Mouse (Mus musculus) right cerebral cortex, postnatal 25 days (tissue): ENCODE measurements around the gene Btbd16.

Source experiments
- DNase-seq: peaks from one replicate; pipeline ENCODE4 v3.0.0; 2022

Btbd16 gene

GRCm38 (mm10) chr7:130770707-130771106 lies 3.2 kb upstream of the Btbd16 start:
- DNase-seq = peak; percentile 77

DNA sequence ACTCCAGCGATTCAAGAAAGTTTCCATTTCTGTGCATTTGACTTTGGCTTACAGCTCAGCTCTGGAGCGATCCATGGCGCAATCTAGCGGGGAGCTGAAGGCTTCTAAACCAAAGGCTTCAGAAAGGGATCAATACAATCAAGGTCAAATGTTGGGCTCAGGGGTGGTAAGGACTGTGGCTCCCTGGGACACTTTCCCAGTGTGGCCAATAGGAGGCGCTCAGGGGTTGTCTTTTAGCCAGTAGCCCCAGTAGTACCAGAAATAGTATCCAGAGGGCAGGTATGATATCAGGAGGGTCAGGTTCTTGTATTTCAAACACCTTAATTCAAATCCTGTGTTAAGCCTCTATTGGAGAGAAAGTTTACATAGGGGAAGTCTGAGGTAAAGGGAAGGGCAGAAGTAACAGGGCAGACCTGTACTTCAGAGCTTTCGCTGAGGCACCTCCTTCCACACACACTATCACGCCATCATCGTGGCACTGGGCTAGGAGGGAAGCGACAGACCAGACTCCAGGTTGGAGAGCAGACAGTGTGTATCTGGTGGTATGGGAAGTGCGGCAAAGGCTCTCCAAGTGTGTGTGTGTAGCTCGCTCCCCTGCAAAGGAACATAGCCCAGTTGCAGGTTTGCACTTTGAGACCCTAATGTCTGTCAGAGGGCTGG lies 568 bp upstream of the Btbd16 start:
- DNase-seq = no peak

- DNase-seq = no peak
Measured at GRCm38 (mm10) chr7:130780866-130781419, 7.1 kb downstream of the Btbd16 start.

GRCm38 (mm10) chr7:130782501-130783050 lies 8.7 kb downstream of the Btbd16 start:
- DNase-seq = no peak

DNA sequence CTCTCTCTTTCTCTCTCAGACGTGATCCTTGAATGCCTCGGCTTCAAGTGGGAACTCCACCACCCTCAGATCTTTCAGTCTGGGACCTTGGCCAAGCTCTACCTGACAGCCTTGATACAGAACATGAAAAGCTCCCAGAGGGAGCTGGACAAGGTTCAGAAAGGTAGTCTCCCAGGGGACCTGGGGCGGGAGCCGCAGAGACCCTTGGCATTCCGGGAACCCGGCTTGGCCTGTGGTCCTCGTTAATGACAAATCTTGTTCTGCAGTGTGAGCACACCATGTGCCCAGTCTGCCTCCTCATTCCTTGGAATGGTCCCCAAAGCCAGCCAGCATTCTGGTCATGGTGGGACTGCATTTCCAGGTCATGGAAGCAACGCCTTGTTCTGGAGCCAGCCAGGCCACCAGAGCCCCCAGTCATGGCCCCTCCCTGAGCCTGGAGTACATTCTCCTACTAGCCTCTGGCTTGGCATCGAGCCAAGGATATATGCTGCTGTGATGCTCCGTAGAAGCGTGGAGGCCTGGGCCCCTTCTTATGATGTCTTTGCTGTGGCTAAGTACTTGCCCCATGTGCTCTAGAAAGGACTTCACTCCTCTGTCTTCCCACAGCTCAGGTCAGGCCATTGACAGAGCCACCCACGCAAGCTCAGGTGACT lies 12.2 kb downstream of the Btbd16 start:
- DNase-seq = no peak

DNA sequence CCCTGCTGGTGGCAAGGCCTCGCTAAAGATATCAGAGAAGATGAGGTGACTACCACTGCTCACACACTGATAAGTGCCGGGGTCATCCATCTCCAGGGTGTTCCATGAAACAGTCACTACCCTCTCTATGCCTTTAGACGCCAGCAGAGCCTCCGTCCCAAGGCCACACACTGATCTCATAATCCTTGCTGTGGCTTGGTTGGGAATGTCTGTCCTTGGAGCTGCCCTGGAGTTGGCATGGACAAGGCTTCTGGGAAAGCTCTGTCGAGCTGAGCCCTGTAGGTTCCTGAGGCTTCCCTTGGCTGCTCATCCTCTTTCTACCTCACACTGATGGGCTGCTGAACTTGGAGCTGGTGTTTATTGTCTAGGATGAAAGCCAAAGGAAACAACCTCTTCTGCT lies 12.8 kb downstream of the Btbd16 start:
- no peak for DNase-seq

DNA sequence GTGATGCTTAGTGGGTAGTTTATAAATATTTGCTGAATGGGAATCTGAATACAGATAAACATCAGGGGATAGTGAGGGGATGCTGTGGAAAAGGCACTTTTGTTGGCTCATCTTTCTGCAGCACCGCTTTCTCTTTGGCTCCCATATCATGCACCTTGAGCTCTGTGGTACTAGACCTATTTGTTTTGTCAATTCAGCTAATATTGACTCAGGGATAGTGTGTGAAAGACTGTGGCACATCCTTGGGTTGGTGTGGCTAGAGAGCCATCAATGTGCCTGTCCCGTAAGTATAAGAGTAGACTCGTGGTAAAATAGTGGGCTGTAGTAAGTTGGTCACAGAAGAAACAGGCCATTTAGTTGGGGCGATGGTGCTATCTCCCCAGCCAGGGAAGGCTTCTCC lies 13.7 kb downstream of the Btbd16 start:
- DNase-seq = no peak

- no peak for DNase-seq
Measured at GRCm38 (mm10) chr7:130788950-130789349, 15.1 kb downstream of the Btbd16 start.

DNA sequence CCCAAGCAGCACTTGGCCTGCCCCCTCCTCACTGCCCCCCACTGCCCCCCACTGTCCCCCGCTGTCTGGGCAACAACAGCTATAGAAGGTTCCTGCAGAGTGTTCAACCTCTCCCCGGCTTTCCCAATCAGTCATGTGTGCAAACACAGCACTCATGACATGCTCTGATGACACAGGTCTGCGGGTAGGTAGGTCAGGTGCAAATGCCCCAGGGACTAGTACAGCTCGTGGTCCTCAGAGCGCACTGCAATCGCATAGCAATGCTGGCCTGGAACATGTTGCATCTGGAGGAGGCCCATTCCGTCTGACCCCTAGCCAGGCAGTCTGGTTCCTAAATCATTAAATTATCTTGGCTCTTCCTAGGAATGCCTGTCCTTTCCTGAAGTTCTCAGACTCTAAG lies 15.6 kb downstream of the Btbd16 start:
- no peak for DNase-seq

DNA sequence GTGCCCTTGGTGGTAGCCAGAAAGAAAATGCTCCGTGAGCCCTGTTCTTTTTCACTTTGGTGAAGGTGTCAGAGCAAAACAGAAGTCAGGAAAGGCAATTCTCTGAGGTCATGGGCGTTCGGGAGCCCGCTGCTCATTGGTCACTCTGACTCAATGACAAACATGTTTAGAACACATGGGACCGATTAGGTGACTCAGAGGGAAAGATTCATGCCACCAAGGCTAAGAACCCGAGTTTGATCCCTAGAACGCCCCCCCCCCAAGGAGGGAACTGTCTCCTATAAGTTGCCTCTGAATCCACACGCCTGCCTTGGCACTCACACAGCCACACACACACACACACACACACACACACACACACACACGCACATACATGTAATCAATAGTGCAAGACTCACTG lies 19.8 kb downstream of the Btbd16 start:
- DNase-seq = no peak

DNA sequence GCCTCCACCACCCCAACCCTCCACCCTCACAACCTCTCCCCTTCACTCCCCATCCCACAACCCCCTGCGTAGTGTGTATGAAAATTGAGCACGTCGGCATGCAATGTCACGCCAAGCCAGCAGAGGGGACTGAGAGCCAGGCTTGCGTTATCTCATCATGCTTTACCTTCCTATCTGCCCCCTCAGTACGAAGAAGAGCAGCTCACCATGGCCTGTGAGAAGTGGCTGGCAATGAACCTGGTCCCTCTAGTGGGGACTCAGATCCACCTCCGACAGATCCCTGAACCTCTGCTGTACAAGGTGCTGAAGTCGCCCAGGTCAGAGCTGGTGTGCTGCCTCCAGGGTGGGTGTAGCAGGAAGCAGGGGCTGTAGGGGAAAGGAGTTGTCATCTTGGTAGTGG lies 22.9 kb downstream of the Btbd16 start:
- no peak for DNase-seq

GRCm38 (mm10) chr7:130797524-130797923 lies 23.7 kb downstream of the Btbd16 start:
- no peak for DNase-seq

DNA sequence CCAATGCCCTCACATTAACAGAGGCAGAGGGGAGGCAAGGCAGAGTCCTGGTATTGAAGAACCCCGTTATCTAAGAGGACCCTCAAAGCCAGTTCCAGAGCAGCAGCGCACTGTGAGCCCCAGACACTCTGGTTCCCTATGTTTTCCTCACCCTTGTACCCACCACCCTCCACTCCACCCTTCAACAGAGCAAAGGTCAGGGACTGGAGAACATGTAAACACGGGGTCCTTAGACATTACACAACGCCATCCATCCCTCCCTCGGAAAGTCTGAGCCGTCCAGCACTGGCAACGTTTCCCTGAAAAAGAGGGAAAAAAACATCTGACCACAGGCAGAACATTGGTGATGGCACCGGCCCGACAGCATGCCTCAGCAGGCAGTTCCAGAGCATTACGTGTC lies 25.5 kb downstream of the Btbd16 start:
- DNase-seq = no peak

- no peak for DNase-seq
Measured at GRCm38 (mm10) chr7:130800681-130801080, 26.8 kb downstream of the Btbd16 start.

- DNase-seq = no peak
Measured at GRCm38 (mm10) chr7:130801811-130802210, 27.9 kb downstream of the Btbd16 start.

DNA sequence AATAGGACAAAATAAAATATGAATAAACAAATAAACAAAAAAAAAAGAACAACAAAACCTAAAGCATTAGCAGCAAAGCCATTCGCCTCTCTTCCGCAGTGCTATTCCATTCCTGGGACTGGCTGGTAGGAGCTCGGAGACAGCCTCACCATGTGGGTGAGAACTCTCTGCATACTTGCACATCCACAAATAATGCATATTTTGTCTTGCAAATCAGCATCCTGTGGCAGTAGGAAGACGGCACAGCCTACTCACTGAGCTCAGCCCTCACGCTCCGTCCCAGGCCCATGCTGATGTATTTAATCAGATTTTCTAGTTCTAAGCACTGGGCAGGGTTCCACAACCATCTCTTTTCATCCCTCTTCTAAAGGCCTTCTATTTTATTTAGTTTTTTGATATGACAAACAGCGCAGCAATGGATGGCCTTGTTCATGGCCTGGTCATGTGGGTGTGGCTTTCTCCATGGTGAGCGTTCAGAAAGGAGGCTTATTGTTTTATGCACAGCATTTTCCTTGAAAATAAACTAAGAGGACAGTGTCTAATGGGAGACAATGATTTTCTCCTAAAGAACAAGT lies 29.5 kb downstream of the Btbd16 start:
- DNase-seq = no peak

DNA sequence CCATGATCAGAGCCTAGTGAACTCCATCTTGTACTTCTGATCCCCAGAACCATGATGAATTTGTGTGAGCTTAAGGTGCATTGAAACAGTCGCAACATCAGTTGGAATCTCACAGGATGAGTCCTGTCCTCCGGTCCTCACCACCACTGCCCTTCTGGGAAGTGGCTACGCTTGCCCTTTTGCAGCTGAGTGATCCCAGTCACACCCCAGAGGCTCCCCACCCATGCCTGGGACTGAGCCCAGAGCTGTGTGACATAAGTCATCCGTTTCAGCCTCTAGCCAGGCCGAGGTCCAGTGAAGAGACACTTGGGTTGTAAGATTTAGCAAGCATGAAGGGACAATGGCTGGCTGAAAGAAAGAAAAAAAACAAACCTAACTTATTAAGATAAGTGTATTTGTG lies 31.1 kb downstream of the Btbd16 start:
- no peak for DNase-seq

GRCm38 (mm10) chr7:130807749-130808148 lies 33.9 kb downstream of the Btbd16 start:
- DNase-seq = peak; percentile 74

DNA sequence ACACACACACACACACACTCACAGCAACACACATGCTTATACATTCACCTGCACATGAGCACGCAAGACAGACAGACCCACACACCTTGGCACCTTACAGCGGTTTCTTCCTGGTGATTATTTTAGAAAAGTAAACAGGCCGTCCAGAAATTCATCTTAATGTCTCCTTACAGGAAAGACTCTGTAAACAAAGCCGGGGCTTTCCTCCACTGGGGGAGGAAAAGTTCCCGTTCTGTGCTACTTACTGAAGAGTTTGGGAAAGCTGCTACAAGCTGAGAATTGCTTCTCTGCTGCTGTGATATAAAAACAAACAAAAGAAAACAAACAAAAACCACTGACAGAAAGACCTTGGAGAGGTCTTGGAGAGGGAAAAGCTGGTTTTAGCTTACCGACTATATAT lies 34.8 kb downstream of the Btbd16 start:
- no peak for DNase-seq

GRCm38 (mm10) chr7:130810238-130810637 lies 36.4 kb downstream of the Btbd16 start:
- no peak for DNase-seq

GRCm38 (mm10) chr7:130812407-130812806 lies 38.5 kb downstream of the Btbd16 start:
- DNase-seq = no peak

DNA sequence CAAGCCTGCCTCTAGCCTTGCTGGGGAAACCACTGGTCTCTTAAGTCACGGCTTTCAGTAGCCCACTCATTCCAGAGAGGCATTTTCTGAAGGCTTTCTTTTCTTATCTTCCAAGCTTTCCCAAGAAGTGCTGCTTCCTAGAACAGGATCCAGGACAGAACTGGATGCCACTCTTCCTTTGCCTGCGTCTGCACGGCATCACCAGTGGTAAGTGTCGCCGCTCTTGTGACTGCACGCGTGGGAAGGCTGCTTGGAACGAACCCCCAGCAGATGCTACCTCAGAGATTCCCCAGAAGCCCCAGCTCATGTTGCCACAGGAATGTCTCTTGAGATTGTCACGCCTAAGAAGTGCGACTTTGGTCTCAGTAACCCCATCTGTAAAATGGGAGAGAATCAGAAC lies 41.7 kb downstream of the Btbd16 start:
- DNase-seq = peak; percentile 25

GRCm38 (mm10) chr7:130816243-130816642 lies 42.4 kb downstream of the Btbd16 start:
- no peak for DNase-seq

GRCm38 (mm10) chr7:130818813-130819212 lies 44.9 kb downstream of the Btbd16 start:
- DNase-seq = no peak
